8 mouse cellular contexts compared by ENCODE assay signal in the genomic region with DNA sequence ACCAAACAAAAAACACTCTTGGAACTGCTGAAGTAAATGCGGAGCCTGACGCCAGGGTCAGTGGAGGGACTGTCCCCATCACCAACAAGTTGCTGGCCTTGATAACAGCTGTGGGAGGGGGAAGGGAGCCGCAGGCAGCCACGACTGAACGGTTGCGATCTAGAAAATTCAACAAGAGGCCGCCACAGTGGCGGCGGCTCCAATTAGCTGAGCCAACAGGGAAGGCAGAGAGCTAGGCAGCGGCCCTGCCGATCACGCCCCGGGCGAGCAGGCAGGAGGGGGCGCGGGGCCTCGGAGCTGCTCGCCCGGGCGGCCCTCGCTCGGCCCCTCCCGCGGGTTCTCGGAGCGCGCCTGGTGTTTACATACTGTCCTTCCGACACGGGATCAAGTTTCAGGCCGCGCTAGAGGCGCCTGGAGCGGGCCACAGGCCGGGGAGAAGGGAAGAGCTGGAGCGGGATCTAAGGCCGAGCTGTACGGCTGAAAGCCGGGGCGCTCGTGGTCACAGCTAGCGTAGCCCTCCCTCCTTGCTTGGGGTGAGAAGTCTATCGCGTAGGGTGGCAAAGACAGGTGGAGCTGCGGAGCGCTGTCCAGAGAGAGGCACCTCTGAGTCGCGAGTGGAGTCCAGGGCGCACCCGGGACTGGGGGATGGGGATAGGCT. TPM values are rescaled to one million over a fixed set of nuclear protein-coding genes. Genes with fewer than 3 reads are reported as not detected.
DNase-seq lines count a peak whose midpoint lies in the region; ATAC-seq and TF ChIP-seq lines count a peak whose summit lies in the region.

No protein-coding gene starts in this region.

- H3K36me3 ChIP-seq in ES-E14 (ENCODE audit: control insufficient read depth, insufficient read depth, low read length, poor library complexity, severe bottlenecking), result no peaks in the 10 kb centered on the region
- no peaks in the 10 kb centered on the region for H3K36me3 ChIP-seq in forebrain, embryonic 14.5 days (ENCODE audit: control insufficient read depth, insufficient read depth, low read length)
- H3K36me3 ChIP-seq in hindbrain, embryonic 13.5 days, result no peaks in the 10 kb centered on the region
- H3K36me3 ChIP-seq in liver, embryonic 15.5 days (replicated peaks), result no peaks in the 10 kb centered on the region

- TF ChIP-seq CTCF in olfactory bulb, adult 2 months (IDR thresholded peaks at IDR 0.05; ENCODE audit: insufficient read depth, low read depth, low read length), result no peak

- no peaks in the 10 kb centered on the region for H3K9me3 ChIP-seq in ES-E14 (ENCODE audit: control insufficient read depth, insufficient read depth, low read depth, low read length)
- H3K9me3 ChIP-seq in forebrain, embryonic 14.5 days (replicated peaks; ENCODE audit: control insufficient read depth, low read length), result no peaks in the 10 kb centered on the region
- no peaks in the 10 kb centered on the region for H3K9me3 ChIP-seq in hindbrain, embryonic 13.5 days
- no peaks in the 10 kb centered on the region for H3K9me3 ChIP-seq in liver, embryonic 15.5 days (replicated peaks)

- peak; percentile 19 for ATAC-seq in forebrain, embryonic 14.5 days
- no peak for ATAC-seq in hindbrain, embryonic 13.5 days (ENCODE audit: low FRiP score)
- peak; percentile 40 for ATAC-seq in liver, embryonic 15.5 days (ENCODE audit: insufficient read depth)
- ATAC-seq in monocyte, adult 5-6 weeks (replicated peaks; ENCODE audit: insufficient number of reproducible peaks, low FRiP score, low TSS enrichment, poor library complexity, severe bottlenecking), result no peak

- peak overlapping the region; percentile 70 for H3K4me2 ChIP-seq in forebrain, embryonic 14.5 days (ENCODE audit: low read length)
- H3K4me2 ChIP-seq in hindbrain, embryonic 13.5 days, result peak overlapping the region; percentile 65
- peak overlapping the region; percentile 60 for H3K4me2 ChIP-seq in liver, embryonic 15.5 days

- H3K4me3 ChIP-seq in ES-E14 (ENCODE audit: insufficient read depth in 1 of 2, low read depth in 1 of 2, low read length in 2 of 2, poor library complexity in 1 of 2, severe bottlenecking in 1 of 2), result peak overlapping the region; percentile 24 to 28; a peak in 2 of 4 replicates
- peak overlapping the region; percentile 21 for H3K4me3 ChIP-seq in forebrain, embryonic 14.5 days (ENCODE audit: low read depth, low read length)
- H3K4me3 ChIP-seq in hindbrain, embryonic 13.5 days, result peak overlapping the region; percentile 30
- peak overlapping the region; percentile 24 for H3K4me3 ChIP-seq in liver, embryonic 15.5 days (replicated peaks)
- H3K4me3 ChIP-seq in olfactory bulb, adult 2 months (ENCODE audit: insufficient read depth, low read depth, low read length), result peak overlapping the region; percentile 12

- DNase-seq in 416B (ENCODE audit: low read depth) (peak; percentile 59), ES-E14 (ENCODE audit: low read depth, low spot score) (no peak)
- DNase-seq in forebrain, embryonic 14.5 days (ENCODE audit: low spot score), result peak; percentile 60
- DNase-seq in left cerebral cortex, adult 11 months (ENCODE audit: low spot score), result no peak

- no peak for TF ChIP-seq POLR2A in olfactory bulb, adult 2 months (IDR thresholded peaks at IDR 0.05; ENCODE audit: insufficient read depth, low read depth, low read length)

- H3K4me1 ChIP-seq in ES-E14 (ENCODE audit: control insufficient read depth in 2 of 2, insufficient read depth in 2 of 2, low read length in 2 of 2, poor library complexity in 1 of 2), result peaks cover 0 to 9% of the 10 kb centered on the region in 2 experiments; a peak in 2 of 4 replicates
- peaks cover 3% of the 10 kb centered on the region; the same call in 1 of the 2 replicates for H3K4me1 ChIP-seq in forebrain, embryonic 14.5 days (ENCODE audit: control insufficient read depth, insufficient read depth, low read length)
- peaks cover 61% of the 10 kb centered on the region for H3K4me1 ChIP-seq in hindbrain, embryonic 13.5 days (replicated peaks)
- no peaks in the 10 kb centered on the region for H3K4me1 ChIP-seq in liver, embryonic 15.5 days (replicated peaks)
- H3K4me1 ChIP-seq in olfactory bulb, adult 2 months (ENCODE audit: control insufficient read depth, insufficient read depth, low read length), result peaks cover 50% of the 10 kb centered on the region

- H3K27me3 ChIP-seq in forebrain, embryonic 14.5 days (replicated peaks; ENCODE audit: control insufficient read depth, insufficient read depth, low read length), result peaks cover 24% of the 10 kb centered on the region
- peaks cover 93% of the 10 kb centered on the region for H3K27me3 ChIP-seq in hindbrain, embryonic 13.5 days
- peaks cover 100% of the 10 kb centered on the region for H3K27me3 ChIP-seq in liver, embryonic 15.5 days

- H3K9ac ChIP-seq in ES-E14 (ENCODE audit: insufficient read depth, low read depth, low read length, poor library complexity, severe bottlenecking), result peak overlapping the region; percentile 38; the same call in 1 of the 2 replicates
- H3K9ac ChIP-seq in forebrain, embryonic 14.5 days (ENCODE audit: low read length), result peak overlapping the region; percentile 47
- H3K9ac ChIP-seq in hindbrain, embryonic 13.5 days, result peak overlapping the region; percentile 53; the same call in 1 of the 2 replicates
- H3K9ac ChIP-seq in liver, embryonic 15.5 days, result no peak overlapping the region

- H3K27ac ChIP-seq in ES-E14 (ENCODE audit: insufficient read depth, low read depth, low read length, poor library complexity, severe bottlenecking), result no peak overlapping the region
- peak overlapping the region; percentile 21; the same call in 1 of the 2 replicates for H3K27ac ChIP-seq in forebrain, embryonic 14.5 days (ENCODE audit: low read depth, low read length)
- peak overlapping the region; percentile 66; the same call in 1 of the 2 replicates for H3K27ac ChIP-seq in hindbrain, embryonic 13.5 days
- no peak overlapping the region for H3K27ac ChIP-seq in liver, embryonic 15.5 days (replicated peaks)
- no peak overlapping the region for H3K27ac ChIP-seq in olfactory bulb, adult 2 months (ENCODE audit: insufficient read depth, low read depth, low read length)

- 7% methylated on average over 45 of the region's 49 CpGs for WGBS in forebrain, embryonic 14.5 days
- 3% methylated on average over 38 of the region's 49 CpGs for WGBS in hindbrain, embryonic 13.5 days
- WGBS in liver, embryonic 15.5 days (ENCODE audit: insufficient replicate concordance), result 1% methylated on average over 49 of the region's 49 CpGs
- 9% methylated on average over 49 of the region's 49 CpGs for WGBS in olfactory bulb, adult 2 months

- in situ Hi-C loops in ES-E14 (cut with MboI; ENCODE audit: low sequenced_read_pairs in 2 of 2, unreplicated experiment in 2 of 2), result loop anchor here in 1 of 2 experiments (10.0 kb wide), 1 partner anchor 49 kb away; no protein-coding TSS in a partner anchor

TF ChIP-seq in ES-E14, 5 proteins besides CTCF, POLR2A, EP300 and RAD21:
- no peak for TF ChIP-seq HCFC1 (IDR thresholded peaks at IDR 0.05; ENCODE audit: borderline replicate concordance, insufficient read depth, low read length)
- TF ChIP-seq ZC3H11A (IDR thresholded peaks at IDR 0.05; ENCODE audit: borderline replicate concordance, low read depth, low read length), result no peak
- no peak for TF ChIP-seq ZNF384 (IDR thresholded peaks at IDR 0.05; ENCODE audit: low read depth, low read length)
TF ChIP-seq in ES-E14: peak in this region for 0.

RNA-seq across cellular contexts. Expression of a gene that starts 26.8 kb away (rescaled TPM):
- total RNA-seq in ES-E14 (2012; rRNA removed), result 32.9 and 33.5 TPM in 2 replicates
- polyA plus RNA-seq in forebrain, embryonic 14.5 days (2014; fragmentation: Nextera tagmentation; extraction: Ambion mirVana), result 17.5 and 18.8 TPM in 2 replicates
- 17.8 and 18.1 TPM in 2 replicates for polyA plus RNA-seq in hindbrain, embryonic 13.5 days (2015; fragmentation: Nextera tagmentation; extraction: Ambion mirVana)
- polyA plus RNA-seq in liver, embryonic 15.5 days (2015; fragmentation: Nextera tagmentation; extraction: Ambion mirVana), result 4.3 and 4.5 TPM in 2 replicates
- polyA plus RNA-seq in olfactory bulb, adult 2 months (2012; ENCODE audit: insufficient read depth, insufficient read length, low replicate concordance, missing spikeins), result not detected in 2 replicates
- 26.0 to 43.7 TPM (median 27.1 TPM) in 3 replicates for total RNA-seq in monocyte, adult 5-6 weeks (2017)

Comparison
In these comparisons a context has a peak if more than half of its experiments do, and no peak if none do; other contexts are left out.
1. DNase-seq: peak in 416B (single experiment) and forebrain, embryonic 14.5 days (single experiment); none in ES-E14 (single experiment) and left cerebral cortex, adult 11 months (single experiment).
2. H3K27ac ChIP-seq: peak in forebrain, embryonic 14.5 days (single experiment) and hindbrain, embryonic 13.5 days (single experiment); none in ES-E14 (single experiment), liver, embryonic 15.5 days (single experiment) and olfactory bulb, adult 2 months (single experiment).
3. ATAC-seq: peak in forebrain, embryonic 14.5 days (single experiment) and liver, embryonic 15.5 days (single experiment); none in hindbrain, embryonic 13.5 days (single experiment) and monocyte, adult 5-6 weeks (single experiment).
4. Peak in every context shown above with its lines, with median percentiles within 50 percentile points of each other: H3K4me3 ChIP-seq and H3K4me2 ChIP-seq.